Mouse (Mus musculus): ENCODE measurements around the gene Tmem114. TPM values are rescaled to one million over a fixed set of nuclear protein-coding genes. Genes with fewer than 3 reads are reported as not detected.

Gene Tmem114
- polyA plus RNA-seq, 1 experiment from 2014 or later = not detected

DNA sequence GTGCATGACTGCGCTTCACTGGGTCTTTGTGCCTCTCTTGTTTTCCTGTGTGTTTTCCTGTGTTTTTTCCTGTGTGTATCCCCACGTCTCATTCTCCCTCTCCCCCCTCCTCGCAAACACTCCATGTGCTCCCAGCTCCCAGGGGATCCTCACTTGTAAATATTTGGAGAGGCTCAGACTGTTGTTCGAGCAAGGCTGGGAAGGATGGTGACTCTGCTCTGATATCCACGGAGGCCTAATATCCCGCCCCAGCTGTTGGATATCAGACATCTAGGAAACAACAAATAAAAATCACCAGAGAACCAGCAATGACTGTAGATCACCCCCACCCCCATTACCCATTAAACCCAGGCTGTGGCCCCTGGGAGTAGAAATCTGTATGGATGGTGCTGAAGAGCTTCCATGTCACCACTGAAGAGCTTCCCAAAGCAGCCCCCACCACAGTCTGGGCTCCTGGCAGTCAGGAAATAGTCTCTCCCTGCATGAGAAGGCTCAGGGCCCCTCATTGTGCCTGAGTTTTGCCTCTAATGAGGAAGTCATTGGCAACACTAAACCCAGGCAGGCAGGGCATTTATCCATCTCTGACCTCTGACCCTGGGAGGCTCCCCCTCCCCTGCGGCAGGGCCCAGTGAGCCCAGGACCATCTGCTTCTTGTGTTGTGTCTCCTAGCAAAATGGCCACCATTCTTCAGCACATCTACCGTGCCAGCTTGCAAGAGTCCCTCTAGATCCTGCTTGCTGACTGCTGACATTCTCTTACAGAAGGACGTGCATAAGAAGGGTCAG lies 23.6 kb downstream of the Tmem114 start:
- WGBS = 69% methylated on average over 9 of the region's 9 CpGs
- no peak overlapping the region for H3K4me2 ChIP-seq (ENCODE audit: low read depth, low read length, severe bottlenecking)

DNA sequence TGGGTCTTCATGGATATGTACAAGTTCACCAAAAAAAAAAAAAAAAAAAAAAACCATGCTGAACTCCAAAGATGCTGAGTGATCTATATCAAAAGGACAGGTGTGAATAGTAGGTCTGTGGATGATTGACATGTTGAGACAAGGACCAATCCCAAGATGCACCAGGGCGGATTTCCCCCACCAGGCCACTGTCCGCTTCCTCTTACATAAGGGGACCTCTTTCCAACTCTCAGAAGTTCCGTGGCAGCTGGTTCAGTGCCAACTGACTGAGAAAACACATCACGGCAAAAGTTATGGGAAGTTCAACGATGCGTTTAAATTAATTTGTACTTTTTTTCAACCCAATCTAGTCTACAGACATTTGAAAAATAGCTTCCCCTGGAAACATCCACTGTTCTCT lies 25.1 kb downstream of the Tmem114 start:
- H3K4me3 ChIP-seq (ENCODE audit: low read depth, low read length) = no peak overlapping the region
- H3K27me3 ChIP-seq (ENCODE audit: control insufficient read depth, insufficient read depth, low read length) = no peaks in the 10 kb centered on the region
- H3K9ac ChIP-seq (ENCODE audit: low read length) = no peak overlapping the region
- H3K9me3 ChIP-seq (ENCODE audit: control insufficient read depth, low read length) = no peaks in the 10 kb centered on the region
- ATAC-seq (replicated peaks; ENCODE audit: low FRiP score) (no peak), DNase-seq (ENCODE audit: low spot score) (peak; percentile 23)
- H3K36me3 ChIP-seq (ENCODE audit: control insufficient read depth, insufficient read depth, low read length) = no peaks in the 10 kb centered on the region
- WGBS = 90% methylated on average over 6 of the region's 6 CpGs
- H3K27ac ChIP-seq (ENCODE audit: low read depth, low read length) = no peak overlapping the region
- no peaks in the 10 kb centered on the region; the same call in 1 of the 2 replicates for H3K4me1 ChIP-seq (replicated peaks; ENCODE audit: control insufficient read depth, insufficient read depth, low read length)
- no peak overlapping the region for H3K4me2 ChIP-seq (ENCODE audit: low read depth, low read length, severe bottlenecking)

More for the DNA sequence above, 23.6 kb downstream of the Tmem114 start:
- no peak overlapping the region for H3K27ac ChIP-seq (ENCODE audit: low read depth, low read length)
- DNase-seq (ENCODE audit: low spot score) = peak; percentile 46
- no peak overlapping the region for H3K9ac ChIP-seq (ENCODE audit: low read length)
- H3K36me3 ChIP-seq (ENCODE audit: control insufficient read depth, insufficient read depth, low read length) = no peaks in the 10 kb centered on the region
- H3K4me3 ChIP-seq (ENCODE audit: low read depth, low read length) = no peak overlapping the region
- no peaks in the 10 kb centered on the region; the same call in 1 of the 2 replicates for H3K4me1 ChIP-seq (replicated peaks; ENCODE audit: control insufficient read depth, insufficient read depth, low read length)
- ATAC-seq (replicated peaks; ENCODE audit: low FRiP score) = no peak
- no peaks in the 10 kb centered on the region for H3K9me3 ChIP-seq (ENCODE audit: control insufficient read depth, low read length)
- no peaks in the 10 kb centered on the region for H3K27me3 ChIP-seq (ENCODE audit: control insufficient read depth, insufficient read depth, low read length)

DNA sequence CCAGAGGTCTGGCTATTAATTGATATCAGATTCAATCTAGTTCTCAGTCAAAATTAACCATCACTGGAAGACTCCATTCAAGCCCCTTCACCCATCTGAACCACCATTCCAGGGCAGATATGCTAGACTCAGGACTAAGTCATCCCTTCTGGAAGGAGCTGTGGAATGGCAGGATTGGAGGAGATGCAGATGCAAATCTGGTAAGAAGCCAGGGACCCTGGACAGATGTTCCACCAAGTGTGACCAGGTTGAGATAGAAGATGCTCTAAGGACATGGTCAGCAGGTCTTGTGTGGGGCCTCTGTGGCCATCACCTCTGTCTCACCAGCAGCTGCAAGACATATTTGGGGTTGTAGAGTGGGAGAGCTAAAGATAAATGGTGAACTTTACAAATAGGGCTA lies 30.0 kb downstream of the Tmem114 start:
- no peak for ATAC-seq (replicated peaks; ENCODE audit: low FRiP score)

DNA sequence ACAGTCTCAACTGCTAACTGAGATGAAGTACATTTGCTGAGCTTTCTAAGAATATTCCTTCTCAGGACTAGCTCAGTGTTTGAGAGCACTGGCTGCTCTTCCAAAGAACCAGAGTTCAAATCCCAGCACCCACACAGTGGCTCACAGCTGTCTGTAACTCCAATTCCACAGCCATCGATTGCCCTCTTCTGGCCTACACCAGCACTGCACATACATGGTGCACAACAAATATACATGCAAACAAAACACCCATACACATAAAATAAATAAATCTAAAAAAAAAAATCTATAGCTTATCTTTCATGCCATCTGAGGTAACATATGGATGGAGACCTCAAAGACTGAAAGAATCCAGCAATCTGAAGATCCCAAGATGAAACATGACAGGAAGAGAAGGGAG lies 36.4 kb downstream of the Tmem114 start:
- H3K27ac ChIP-seq (ENCODE audit: low read depth, low read length) = no peak overlapping the region
- no peak for ATAC-seq (replicated peaks; ENCODE audit: low FRiP score)

More for the DNA sequence above, 30.0 kb downstream of the Tmem114 start:
- H3K4me2 ChIP-seq (ENCODE audit: low read depth, low read length, severe bottlenecking) = no peak overlapping the region
- DNase-seq (ENCODE audit: low spot score) = peak; percentile 15
- no peak overlapping the region for H3K4me3 ChIP-seq (ENCODE audit: low read depth, low read length)
- no peaks in the 10 kb centered on the region; the same call in 1 of the 2 replicates for H3K4me1 ChIP-seq (replicated peaks; ENCODE audit: control insufficient read depth, insufficient read depth, low read length)
- H3K27me3 ChIP-seq (ENCODE audit: control insufficient read depth, insufficient read depth, low read length) = no peaks in the 10 kb centered on the region
- no peaks in the 10 kb centered on the region for H3K9me3 ChIP-seq (ENCODE audit: control insufficient read depth, low read length)
- H3K9ac ChIP-seq (ENCODE audit: low read length) = no peak overlapping the region
- no peaks in the 10 kb centered on the region for H3K36me3 ChIP-seq (ENCODE audit: control insufficient read depth, insufficient read depth, low read length)
- H3K27ac ChIP-seq (ENCODE audit: low read depth, low read length) = no peak overlapping the region

DNA sequence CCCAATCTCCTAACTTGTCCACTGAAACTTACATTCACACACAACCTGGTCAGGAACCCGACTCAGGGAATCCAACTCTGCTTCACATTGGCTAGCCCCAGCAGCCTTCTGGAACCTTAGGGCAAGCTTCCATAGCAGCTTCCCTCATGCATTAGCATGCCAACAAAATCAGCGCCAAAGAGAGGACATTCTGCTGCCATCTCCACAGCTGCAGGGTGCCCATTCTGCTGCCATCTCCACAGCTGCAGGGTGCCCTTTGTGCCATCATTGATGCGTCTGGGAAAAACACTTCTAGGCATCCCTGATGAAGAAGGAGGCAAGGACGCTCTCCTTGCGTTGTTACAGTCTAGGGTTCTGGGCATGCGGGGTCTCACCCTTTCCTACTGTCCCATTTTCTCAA lies 38.5 kb downstream of the Tmem114 start:
- Histone ChIP-seq H3K36me3 (ENCODE audit: control insufficient read depth, insufficient read depth, low read length) (no peaks in the 10 kb centered on the region), H3K4me1 (replicated peaks; ENCODE audit: control insufficient read depth, insufficient read depth, low read length) (no peaks in the 10 kb centered on the region), H3K27me3 (ENCODE audit: control insufficient read depth, insufficient read depth, low read length) (no peaks in the 10 kb centered on the region), H3K4me3 (ENCODE audit: low read depth, low read length) (no peak overlapping the region), H3K9me3 (ENCODE audit: control insufficient read depth, low read length) (no peaks in the 10 kb centered on the region), H3K27ac (ENCODE audit: low read depth, low read length) (no peak overlapping the region), H3K9ac (ENCODE audit: low read length) (no peak overlapping the region), H3K4me2 (ENCODE audit: low read depth, low read length, severe bottlenecking) (no peak overlapping the region)
- WGBS = 84% methylated on average over 6 of the region's 6 CpGs
- DNase-seq (ENCODE audit: low spot score) (no peak), ATAC-seq (replicated peaks; ENCODE audit: low FRiP score) (no peak)

More for the DNA sequence above, 36.4 kb downstream of the Tmem114 start:
- DNase-seq (ENCODE audit: low spot score) = no peak
- Histone ChIP-seq H3K4me1 (replicated peaks; ENCODE audit: control insufficient read depth, insufficient read depth, low read length) (no peaks in the 10 kb centered on the region), H3K9ac (ENCODE audit: low read length) (no peak overlapping the region), H3K4me2 (ENCODE audit: low read depth, low read length, severe bottlenecking) (no peak overlapping the region), H3K27me3 (ENCODE audit: control insufficient read depth, insufficient read depth, low read length) (no peaks in the 10 kb centered on the region), H3K4me3 (ENCODE audit: low read depth, low read length) (no peak overlapping the region), H3K36me3 (ENCODE audit: control insufficient read depth, insufficient read depth, low read length) (no peaks in the 10 kb centered on the region), H3K9me3 (ENCODE audit: control insufficient read depth, low read length) (no peaks in the 10 kb centered on the region)
- 88% methylated on average over 1 of the region's 1 CpGs for WGBS

DNA sequence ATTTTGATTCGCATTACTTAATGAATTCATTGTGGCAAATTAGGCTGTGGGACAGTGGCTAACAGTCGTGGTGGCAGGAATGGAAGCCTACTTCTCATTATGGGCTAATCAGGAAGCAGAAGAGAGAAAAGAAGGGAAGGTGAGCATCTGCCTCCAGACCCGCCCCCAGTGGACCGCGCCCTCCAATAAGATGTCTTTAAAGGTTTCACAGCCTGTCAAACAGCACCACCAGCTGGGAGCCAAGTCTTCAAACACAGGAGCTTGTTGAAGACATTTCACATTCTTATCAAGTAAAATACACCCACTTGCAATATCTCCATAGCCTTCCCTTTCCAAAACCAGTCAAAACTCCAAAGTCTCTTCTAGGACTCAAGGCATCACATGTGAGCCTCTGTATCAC lies 39.3 kb downstream of the Tmem114 start:
- H3K9ac ChIP-seq (ENCODE audit: low read length) = no peak overlapping the region
- ATAC-seq (replicated peaks; ENCODE audit: low FRiP score) = no peak
- H3K36me3 ChIP-seq (ENCODE audit: control insufficient read depth, insufficient read depth, low read length) = no peaks in the 10 kb centered on the region
- DNase-seq (ENCODE audit: low spot score) = no peak
- no peaks in the 10 kb centered on the region for H3K9me3 ChIP-seq (ENCODE audit: control insufficient read depth, low read length)
- no peaks in the 10 kb centered on the region for H3K4me1 ChIP-seq (replicated peaks; ENCODE audit: control insufficient read depth, insufficient read depth, low read length)
- 85% methylated on average over 5 of the region's 5 CpGs for WGBS
- no peak overlapping the region for H3K4me3 ChIP-seq (ENCODE audit: low read depth, low read length)
- H3K4me2 ChIP-seq (ENCODE audit: low read depth, low read length, severe bottlenecking) = no peak overlapping the region
- H3K27me3 ChIP-seq (ENCODE audit: control insufficient read depth, insufficient read depth, low read length) = no peaks in the 10 kb centered on the region
- no peak overlapping the region for H3K27ac ChIP-seq (ENCODE audit: low read depth, low read length)

DNA sequence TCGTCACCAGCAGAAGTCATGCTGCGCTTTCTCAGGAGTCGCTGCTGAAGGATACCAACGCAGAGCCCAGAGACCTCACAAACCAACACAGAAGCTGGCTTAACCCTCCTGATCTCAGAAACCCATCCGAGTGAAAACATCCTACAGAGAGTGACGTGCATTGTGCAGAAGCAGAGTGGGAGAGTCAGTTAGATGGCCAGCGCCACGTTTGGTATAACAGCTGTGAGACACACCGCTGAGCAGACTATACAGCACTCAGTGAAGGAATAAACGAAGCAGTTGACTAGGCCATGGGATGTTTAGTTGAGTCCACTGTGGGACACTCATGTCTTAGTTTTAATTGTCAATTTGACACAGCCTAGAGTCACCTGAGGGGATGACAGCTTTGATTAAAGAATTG lies 40.2 kb downstream of the Tmem114 start:
- Histone ChIP-seq H3K27me3 (ENCODE audit: control insufficient read depth, insufficient read depth, low read length) (no peaks in the 10 kb centered on the region), H3K36me3 (ENCODE audit: control insufficient read depth, insufficient read depth, low read length) (no peaks in the 10 kb centered on the region), H3K9me3 (ENCODE audit: control insufficient read depth, low read length) (no peaks in the 10 kb centered on the region), H3K9ac (ENCODE audit: low read length) (no peak overlapping the region), H3K4me3 (ENCODE audit: low read depth, low read length) (no peak overlapping the region), H3K27ac (ENCODE audit: low read depth, low read length) (no peak overlapping the region), H3K4me2 (ENCODE audit: low read depth, low read length, severe bottlenecking) (no peak overlapping the region), H3K4me1 (replicated peaks; ENCODE audit: control insufficient read depth, insufficient read depth, low read length) (0 out of 2 replicates have a peak, but pooled peaks cover 2% of the 10 kb centered on the region)
- 73% methylated on average over 10 of the region's 10 CpGs for WGBS
- DNase-seq (ENCODE audit: low spot score) (no peak), ATAC-seq (replicated peaks; ENCODE audit: low FRiP score) (no peak)

DNA sequence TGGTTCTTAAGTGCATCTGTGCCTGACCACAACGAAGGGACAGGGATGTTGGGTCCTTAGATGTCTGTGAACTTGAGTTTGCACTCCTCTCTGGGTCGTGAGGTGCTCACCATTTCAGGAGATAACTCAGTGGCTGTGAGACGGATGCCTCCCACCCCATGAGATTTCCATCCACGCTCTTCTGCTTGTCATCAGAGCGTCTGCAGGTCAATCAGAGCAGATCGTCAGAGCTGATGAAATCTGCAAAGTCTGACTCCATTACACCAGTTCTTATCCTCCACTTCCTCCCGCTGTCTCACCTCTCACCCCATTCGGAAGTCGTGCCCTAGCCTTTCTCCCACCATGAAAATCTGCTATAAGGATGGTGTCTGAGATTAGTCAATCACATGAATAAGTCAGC lies 41.5 kb downstream of the Tmem114 start:
- no peak for DNase-seq (ENCODE audit: low spot score)

DNA sequence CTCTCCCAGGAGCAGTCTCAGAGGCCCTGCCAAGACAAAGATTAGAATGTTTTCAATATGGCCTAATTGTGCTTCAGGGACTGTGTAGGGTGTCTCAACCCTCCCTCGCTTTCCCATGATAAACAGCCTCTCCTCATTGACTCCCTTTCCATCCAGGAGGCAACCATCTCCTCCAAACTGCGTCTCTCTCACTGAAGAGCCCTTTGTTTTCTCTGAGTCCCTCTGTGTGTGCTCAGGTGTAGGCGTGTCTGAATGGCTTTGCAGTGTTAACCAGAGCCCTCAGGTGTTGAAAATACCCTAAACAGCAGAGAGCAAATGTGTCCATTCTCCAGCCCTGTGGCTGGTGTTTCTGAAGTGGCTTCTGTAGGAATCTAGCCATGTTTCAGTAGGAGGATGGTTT lies 61.9 kb downstream of the Tmem114 start:
- no peak overlapping the region for H3K4me3 ChIP-seq (ENCODE audit: low read depth, low read length)
- DNase-seq (ENCODE audit: low spot score) (no peak), ATAC-seq (replicated peaks; ENCODE audit: low FRiP score) (no peak)
- H3K27me3 ChIP-seq (ENCODE audit: control insufficient read depth, insufficient read depth, low read length) = no peaks in the 10 kb centered on the region
- 74% methylated on average over 3 of the region's 3 CpGs for WGBS
- H3K36me3 ChIP-seq (ENCODE audit: control insufficient read depth, insufficient read depth, low read length) = no peaks in the 10 kb centered on the region
- no peaks in the 10 kb centered on the region for H3K9me3 ChIP-seq (ENCODE audit: control insufficient read depth, low read length)
- H3K27ac ChIP-seq (ENCODE audit: low read depth, low read length) = no peak overlapping the region
- H3K9ac ChIP-seq (ENCODE audit: low read length) = no peak overlapping the region
- H3K4me2 ChIP-seq (ENCODE audit: low read depth, low read length, severe bottlenecking) = no peak overlapping the region
- no peaks in the 10 kb centered on the region for H3K4me1 ChIP-seq (replicated peaks; ENCODE audit: control insufficient read depth, insufficient read depth, low read length)

More for the DNA sequence above, 41.5 kb downstream of the Tmem114 start:
- no peaks in the 10 kb centered on the region for H3K36me3 ChIP-seq (ENCODE audit: control insufficient read depth, insufficient read depth, low read length)
- no peaks in the 10 kb centered on the region for H3K9me3 ChIP-seq (ENCODE audit: control insufficient read depth, low read length)
- H3K9ac ChIP-seq (ENCODE audit: low read length) = no peak overlapping the region
- WGBS = 85% methylated on average over 9 of the region's 9 CpGs
- H3K27ac ChIP-seq (ENCODE audit: low read depth, low read length) = no peak overlapping the region
- H3K27me3 ChIP-seq (ENCODE audit: control insufficient read depth, insufficient read depth, low read length) = no peaks in the 10 kb centered on the region
- H3K4me2 ChIP-seq (ENCODE audit: low read depth, low read length, severe bottlenecking) = no peak overlapping the region
- H3K4me1 ChIP-seq (replicated peaks; ENCODE audit: control insufficient read depth, insufficient read depth, low read length) = 0 out of 2 replicates have a peak, but pooled peaks cover 2% of the 10 kb centered on the region
- ATAC-seq (replicated peaks; ENCODE audit: low FRiP score) = no peak
- no peak overlapping the region for H3K4me3 ChIP-seq (ENCODE audit: low read depth, low read length)

All from forebrain, embryonic 11.5 days (tissue).